Mouse (Mus musculus) heart, embryonic 15.5 days (tissue): ENCODE results near the gene 3110040N11Rik. TPM values are rescaled to one million over a fixed set of nuclear protein-coding genes. Genes with fewer than 3 reads are reported as not detected.
"Not testable (repeated sequence)": the region's sequence is repeated elsewhere in the genome, so short reads cannot be mapped to it uniquely, and the experiment has no call there.

ENCODE experiments used
- ATAC-seq: fragments of 200-750 bp; cut with Nextera tagmentation; replicated peaks from 2 replicates; pipeline ENCODE4 v1.8.0; 2017; ENCODE audit warnings: low read depth, moderate TSS enrichment; ENCODE audit not compliant: insufficient number of reproducible peaks, insufficient read depth, low FRiP score
- H3K27ac ChIP-seq: fragments of 300-500 bp; sonication (generic); 2 replicates; pipeline ENCODE4 v1.5.1; 2015; ENCODE audit warnings: mild to moderate bottlenecking, inconsistent platforms
- H3K27me3 ChIP-seq: fragments of 300-500 bp; sonication (generic); 2 replicates; pipeline ENCODE4 v1.6.1; 2015; ENCODE audit warnings: inconsistent platforms
- H3K36me3 ChIP-seq: fragments of 300-500 bp; sonication (generic); 2 replicates; pipeline ENCODE4 v1.6.1; 2015; ENCODE audit warnings: mild to moderate bottlenecking, inconsistent platforms
- H3K4me1 ChIP-seq: fragments of 300-500 bp; sonication (generic); replicated peaks from 2 replicates; pipeline ENCODE4 v1.6.1; 2015; ENCODE audit warnings: inconsistent platforms
- H3K4me2 ChIP-seq: fragments of 300-500 bp; sonication (generic); 2 replicates; pipeline ENCODE4 v1.6.1; 2015; ENCODE audit warnings: inconsistent platforms, mild to moderate bottlenecking, moderate library complexity
- H3K4me3 ChIP-seq: fragments of 300-500 bp; sonication (generic); 2 replicates; pipeline ENCODE4 v1.5.1; 2015; ENCODE audit warnings: mild to moderate bottlenecking, inconsistent platforms
- H3K9ac ChIP-seq: fragments of 300-500 bp; sonication (generic); 2 replicates; pipeline ENCODE4 v1.6.1; 2015; ENCODE audit warnings: mild to moderate bottlenecking, inconsistent platforms
- H3K9me3 ChIP-seq: fragments of 300-500 bp; sonication (generic); replicated peaks from 2 replicates; pipeline ENCODE4 v1.6.1; 2016; ENCODE audit warnings: inconsistent platforms
- WGBS: fragments of 180-500 bp; shearing (Covaris S2); methylation state at CpG from one replicate; pipeline ENCODE4 v1.1.7; 2015; ENCODE audit warnings: mixed read lengths; 5-methylcytosine and 5-hydroxymethylcytosine counted together
- polyA plus RNA-seq: library from polyadenylated mRNA; unstranded; fragments of >200 nt; fragmentation: Nextera tagmentation; extraction: Ambion mirVana; gene quantifications from 2 replicates; pipeline ENCODE4 v1.2.1, GENCODE M21; 2015

The 3110040N11Rik gene
- polyA plus RNA-seq: 31.0 and 40.8 TPM in 2 replicates

DNA sequence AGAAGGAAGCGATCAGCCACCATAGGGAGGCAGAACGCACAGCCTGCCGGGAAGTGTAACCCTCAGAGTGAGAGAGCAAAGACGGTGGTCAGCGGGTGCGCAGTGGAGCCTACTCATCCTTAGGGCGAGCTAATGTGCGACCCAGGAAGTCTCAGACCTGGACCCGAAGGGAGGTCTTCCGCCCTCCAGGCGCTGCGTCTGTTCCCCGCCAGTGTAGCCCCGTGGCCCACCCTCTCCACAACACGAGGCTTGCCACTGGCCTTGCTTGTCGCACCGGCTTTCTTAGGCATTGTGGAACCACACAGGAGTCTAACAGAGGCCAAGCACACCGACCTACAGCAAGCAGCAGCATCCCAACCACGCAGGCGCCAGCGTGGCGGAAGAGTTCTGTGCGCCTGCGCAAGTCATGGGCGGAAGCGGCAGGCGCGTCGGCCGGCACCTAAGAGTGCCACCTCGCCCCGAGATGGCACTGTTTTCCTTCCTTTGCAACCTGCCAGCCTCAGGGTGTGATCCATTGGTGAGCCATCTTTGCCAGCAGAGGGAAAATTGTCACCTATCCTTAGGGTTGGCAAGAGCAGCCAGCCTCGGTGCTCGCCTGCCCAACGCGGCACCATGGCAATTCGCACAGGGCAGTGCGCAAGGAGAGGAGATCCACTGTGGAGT, at the start of gene 3110040N11Rik:
3110040N11Rik (minus strand) TSS at position 384 of the 663 bp plus-strand sequence.
- Histone ChIP-seq H3K27me3 (no peaks in the 10 kb centered on the region), H3K36me3 (peaks cover 32% of the 10 kb centered on the region), H3K27ac (peak within 1 kb of the TSS; percentile 99), H3K4me3 (peak within 1 kb of the TSS; percentile 83), H3K9me3 (no peaks in the 10 kb centered on the region), H3K4me2 (peak within 1 kb of the TSS; percentile 88), H3K4me1 (peaks cover 11% of the 10 kb centered on the region), H3K9ac (peak within 1 kb of the TSS; percentile 81)
- WGBS: under 1% methylated on average over 38 of the region's 38 CpGs
- ATAC-seq: peak; percentile 96

GRCm38 (mm10) chr7:81837771-81838170, 48.5 kb upstream of the 3110040N11Rik start:
- not testable (repeated sequence) for H3K27me3 ChIP-seq, H3K9me3 ChIP-seq, H3K9ac ChIP-seq, ATAC-seq, H3K4me3 ChIP-seq, H3K36me3 ChIP-seq, H3K4me2 ChIP-seq, H3K27ac ChIP-seq
- WGBS: 74% methylated on average over 5 of the region's 5 CpGs
- peaks cover 11% of the 10 kb centered on the region for H3K4me1 ChIP-seq

DNA sequence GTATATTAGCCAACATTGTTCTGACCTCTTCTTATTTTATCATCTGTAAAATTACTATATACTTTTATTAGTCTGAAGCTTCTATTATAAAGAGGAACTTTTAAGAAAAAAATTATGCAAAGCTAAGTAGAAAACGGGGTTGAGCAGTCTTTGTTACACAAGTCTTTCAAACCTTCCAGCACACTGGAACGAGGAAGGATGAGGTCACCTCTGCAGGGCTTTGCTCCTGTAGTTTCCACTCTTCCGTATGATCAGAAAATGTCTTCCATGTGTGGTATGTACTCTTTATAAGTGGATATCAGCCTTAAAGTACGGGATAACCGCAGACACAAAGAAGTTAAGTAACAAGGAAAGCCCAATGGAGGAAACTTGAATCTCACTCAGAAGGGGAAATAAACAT, 46.2 kb upstream of the 3110040N11Rik start:
- Histone ChIP-seq H3K4me1 (peaks cover 3% of the 10 kb centered on the region), H3K9ac (no peak overlapping the region), H3K36me3 (no peaks in the 10 kb centered on the region), H3K4me3 (no peak overlapping the region), H3K9me3 (no peaks in the 10 kb centered on the region; the same call in 1 of the 2 replicates), H3K27me3 (no peaks in the 10 kb centered on the region), H3K27ac (no peak overlapping the region), H3K4me2 (no peak overlapping the region)
- no peak for ATAC-seq
- 84% methylated on average over 5 of the region's 5 CpGs for WGBS

DNA sequence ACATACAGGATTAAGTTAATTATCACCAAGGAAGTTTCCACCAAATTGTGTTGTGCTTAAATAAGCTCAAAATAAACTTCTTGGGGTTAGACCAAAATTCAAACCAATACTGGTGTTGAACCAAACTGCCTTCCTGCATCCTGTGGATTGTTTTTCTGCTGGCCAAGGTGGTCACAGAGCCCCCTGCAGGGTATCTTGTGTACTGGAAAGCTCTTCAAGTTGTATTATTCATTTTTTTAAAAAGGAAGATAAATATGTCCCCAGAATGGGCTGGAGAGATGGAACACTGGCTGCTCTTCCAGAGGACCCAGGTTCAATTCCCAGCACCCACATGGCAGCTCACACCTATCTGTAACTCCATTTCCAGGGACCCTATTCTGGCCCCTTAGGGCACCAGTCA, 45.6 kb upstream of the 3110040N11Rik start:
- no peak for ATAC-seq
- H3K9ac ChIP-seq: no peak overlapping the region
- H3K4me3 ChIP-seq: no peak overlapping the region
- H3K9me3 ChIP-seq: no peaks in the 10 kb centered on the region; the same call in 1 of the 2 replicates
- H3K4me2 ChIP-seq: no peak overlapping the region
- peaks cover 2% of the 10 kb centered on the region for H3K4me1 ChIP-seq
- H3K36me3 ChIP-seq: no peaks in the 10 kb centered on the region
- H3K27me3 ChIP-seq: no peaks in the 10 kb centered on the region
- H3K27ac ChIP-seq: no peak overlapping the region

- peak within 1 kb of the TSS; percentile 96 for H3K9ac ChIP-seq
- H3K4me1 ChIP-seq: peaks cover 37% of the 10 kb centered on the region
- H3K9me3 ChIP-seq: no peaks in the 10 kb centered on the region
- peak within 1 kb of the TSS; percentile 81 for H3K4me2 ChIP-seq
- no peaks in the 10 kb centered on the region for H3K36me3 ChIP-seq
- peak within 1 kb of the TSS; percentile 98 for H3K27ac ChIP-seq
- ATAC-seq: peak; percentile 91
- H3K4me3 ChIP-seq: peak within 1 kb of the TSS; percentile 87
- 2% methylated on average over 56 of the region's 58 CpGs for WGBS
- no peaks in the 10 kb centered on the region for H3K27me3 ChIP-seq
Observed at GRCm38 (mm10) chr7:81829379-81829894, 40.2 kb upstream of the 3110040N11Rik start, which contains the start of gene Btbd1. Gene Btbd1, minus strand, starts transcription at chr7:81829431.

DNA sequence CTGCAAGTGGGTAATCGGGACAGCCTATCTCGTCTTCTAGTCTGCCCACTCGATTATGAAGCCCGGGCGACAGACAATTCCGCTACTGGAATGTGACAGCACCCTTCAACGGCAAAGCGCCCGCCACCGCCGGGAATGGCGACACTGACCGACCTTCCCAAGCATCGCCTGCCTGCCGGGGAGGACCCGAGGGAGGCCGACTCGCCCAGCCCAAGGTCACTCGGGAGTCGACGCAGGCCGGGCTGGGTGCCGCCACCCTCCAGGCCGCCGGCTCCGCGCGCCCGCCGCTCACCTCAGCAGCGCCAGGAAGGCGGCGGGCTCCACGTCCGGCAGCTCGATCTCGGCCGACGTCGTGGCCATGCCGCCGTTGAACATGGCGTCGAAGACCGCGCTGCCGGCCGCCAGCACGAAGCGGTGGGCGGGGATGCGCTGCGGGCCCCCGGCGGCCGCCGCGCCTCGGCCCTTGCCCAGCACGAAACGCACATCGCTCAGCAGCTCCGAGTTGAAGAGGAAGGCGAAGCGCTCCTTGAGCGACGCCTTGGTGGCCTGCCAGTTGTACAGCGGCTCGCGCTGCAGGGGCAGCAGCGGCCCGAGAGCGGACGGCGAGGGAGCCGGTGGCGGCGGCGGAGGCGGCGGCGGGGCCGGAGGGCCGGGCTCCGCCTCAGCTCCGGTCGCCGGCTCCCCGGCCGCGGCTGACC, 39.6 kb upstream of the 3110040N11Rik start:
- peak; percentile 70 for ATAC-seq
- WGBS: under 1% methylated on average over 76 of the region's 91 CpGs
- no peaks in the 10 kb centered on the region for H3K27me3 ChIP-seq
- peak overlapping the region; percentile 81 for H3K4me2 ChIP-seq
- H3K4me3 ChIP-seq: peak overlapping the region; percentile 87
- no peaks in the 10 kb centered on the region for H3K36me3 ChIP-seq
- peak overlapping the region; percentile 98 for H3K27ac ChIP-seq
- H3K9me3 ChIP-seq: no peaks in the 10 kb centered on the region
- H3K9ac ChIP-seq: peak overlapping the region; percentile 96
- H3K4me1 ChIP-seq: peaks cover 40% of the 10 kb centered on the region

- peak overlapping the region; percentile 81 for H3K4me2 ChIP-seq
- H3K27ac ChIP-seq: peak overlapping the region; percentile 98
- ATAC-seq: no peak; the same call in 1 of the 2 replicates
- 22% methylated on average over 17 of the region's 17 CpGs for WGBS
- no peaks in the 10 kb centered on the region for H3K9me3 ChIP-seq
- peak overlapping the region; percentile 96 for H3K9ac ChIP-seq
- H3K36me3 ChIP-seq: no peaks in the 10 kb centered on the region
- no peaks in the 10 kb centered on the region for H3K27me3 ChIP-seq
- H3K4me3 ChIP-seq: peak overlapping the region; percentile 87
- peaks cover 40% of the 10 kb centered on the region for H3K4me1 ChIP-seq
Observed at GRCm38 (mm10) chr7:81827806-81828667, 38.8 kb upstream of the 3110040N11Rik start.

- no peaks in the 10 kb centered on the region for H3K9me3 ChIP-seq
- no peaks in the 10 kb centered on the region for H3K36me3 ChIP-seq
- H3K9ac ChIP-seq: no peak overlapping the region
- H3K4me3 ChIP-seq: peak overlapping the region; percentile 17; the same call in 1 of the 2 replicates
- H3K27ac ChIP-seq: peak overlapping the region; percentile 65
- peak overlapping the region; percentile 41 for H3K4me2 ChIP-seq
- 7% methylated on average over 3 of the region's 3 CpGs for WGBS
- H3K27me3 ChIP-seq: no peaks in the 10 kb centered on the region
- H3K4me1 ChIP-seq: peaks cover 40% of the 10 kb centered on the region
- no peak for ATAC-seq
Observed at GRCm38 (mm10) chr7:81825381-81825780, 36.1 kb upstream of the 3110040N11Rik start.

DNA sequence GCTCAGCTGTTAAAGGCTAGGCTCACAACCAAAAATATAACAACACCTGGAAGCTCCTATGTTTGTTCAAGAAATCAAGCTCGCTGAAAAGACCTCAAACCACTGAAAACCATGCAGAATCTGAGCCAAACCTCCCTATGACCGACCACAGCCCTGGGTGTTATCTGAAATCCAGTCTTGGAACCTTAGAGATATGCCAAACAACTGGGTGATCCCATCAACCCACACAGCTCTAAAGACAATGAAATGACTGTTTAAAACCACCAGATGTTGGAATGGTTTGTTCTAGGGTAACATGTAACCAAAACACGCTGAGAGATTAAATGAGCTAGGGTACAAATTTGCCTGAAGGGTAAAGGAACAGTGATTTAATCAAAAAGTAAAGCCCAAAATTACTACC, 35.6 kb upstream of the 3110040N11Rik start:
- H3K27ac ChIP-seq: peak overlapping the region; percentile 65
- no peak for ATAC-seq
- H3K9me3 ChIP-seq: no peaks in the 10 kb centered on the region
- no peaks in the 10 kb centered on the region for H3K36me3 ChIP-seq
- H3K9ac ChIP-seq: peak overlapping the region; percentile 17; the same call in 1 of the 2 replicates
- no peak overlapping the region for H3K4me3 ChIP-seq
- peaks cover 38% of the 10 kb centered on the region for H3K4me1 ChIP-seq
- H3K4me2 ChIP-seq: peak overlapping the region; percentile 41
- H3K27me3 ChIP-seq: no peaks in the 10 kb centered on the region
- WGBS: 48% methylated on average over 3 of the region's 3 CpGs

- 44% methylated on average over 5 of the region's 5 CpGs for WGBS
- Histone ChIP-seq H3K9me3 (no peaks in the 10 kb centered on the region), H3K4me1 (peaks cover 4% of the 10 kb centered on the region), H3K36me3 (peaks cover 26% of the 10 kb centered on the region), H3K4me3 (no peak overlapping the region), H3K27ac (no peak overlapping the region), H3K27me3 (no peaks in the 10 kb centered on the region), H3K4me2 (no peak overlapping the region), H3K9ac (0 out of 2 replicates have a peak overlapping the region, but pooled peaks have one; percentile 14)
- no peak; the same call in 1 of the 2 replicates for ATAC-seq
Observed at GRCm38 (mm10) chr7:81806067-81806466, 16.8 kb upstream of the 3110040N11Rik start.
